9 mouse cellular contexts compared by ENCODE assay signal in genomic region chr9:110873681-110874659, GRCm38 (mm10). TPM values are rescaled to one million over a fixed set of nuclear protein-coding genes. Genes with fewer than 3 reads are reported as not detected.
DNase-seq lines count a peak whose midpoint lies in the region; ATAC-seq and TF ChIP-seq lines count a peak whose summit lies in the region.
"Had no signal": no experiment of that assay in that cellular context is flagged by ENCODE, and none has a peak within 500 bp of the region (broad histone marks: within the 10 kb centered on the region; RNA-seq: fewer than 3 reads in every experiment).

No protein-coding gene starts in this region.

- H3K36me3 ChIP-seq in heart, postnatal 0 days (replicated peaks; ENCODE audit: control insufficient read depth, insufficient read depth, low read length), result no peaks in the 10 kb centered on the region
- no peaks in the 10 kb centered on the region for H3K36me3 ChIP-seq in neural tube, embryonic 15.5 days

- peak; percentile 16 for TF ChIP-seq CTCF in left cerebral cortex, adult 2 months (IDR thresholded peaks at IDR 0.05)
- 0 out of 2 replicates have a peak, but pooled peaks have one; percentile 4 for TF ChIP-seq CTCF in brain, embryonic 14.5 days (IDR thresholded peaks at IDR 0.05; ENCODE audit: borderline replicate concordance, extremely low read depth, insufficient read depth, insufficient read length)
- TF ChIP-seq CTCF in heart, postnatal 0 days (IDR thresholded peaks at IDR 0.05; ENCODE audit: low read depth), result no peak

- intact Hi-C loops in left cerebral cortex, adult 2 months (cut with DNase I), result loop anchor here (5.0 kb wide), 1 partner anchor 462 kb away; no protein-coding TSS in a partner anchor
- intact Hi-C loops in gastrocnemius, postnatal 36 days (cut with DNase I), result loop anchor here (5.0 kb wide), 2 partner anchors 142 to 237 kb away; no protein-coding TSS in a partner anchor

- no peaks in the 10 kb centered on the region for H3K9me3 ChIP-seq in heart, postnatal 0 days (replicated peaks; ENCODE audit: control insufficient read depth, low read length)
- no peaks in the 10 kb centered on the region for H3K9me3 ChIP-seq in neural tube, embryonic 15.5 days (replicated peaks)

- no peak for TF ChIP-seq POLR2A in brain, embryonic 14.5 days (IDR thresholded peaks at IDR 0.05; ENCODE audit: borderline replicate concordance, extremely low read depth, insufficient read depth, insufficient read length, poor library complexity, severe bottlenecking)

- TF ChIP-seq EP300 in heart, postnatal 0 days (IDR thresholded peaks at IDR 0.05; ENCODE audit: low read depth), result no peak

- peaks cover 27% of the 10 kb centered on the region for H3K4me1 ChIP-seq in heart, postnatal 0 days (ENCODE audit: control insufficient read depth, insufficient read depth)
- peaks cover 26% of the 10 kb centered on the region for H3K4me1 ChIP-seq in neural tube, embryonic 15.5 days

- 0 out of 2 replicates have a peak overlapping the region, but pooled peaks have one; percentile 16 for H3K9ac ChIP-seq in heart, postnatal 0 days (replicated peaks; ENCODE audit: low read depth, low read length)
- H3K9ac ChIP-seq in neural tube, embryonic 15.5 days (replicated peaks), result peak overlapping the region; percentile 47

- ATAC-seq in heart, postnatal 0 days (ENCODE audit: insufficient read depth, low read depth), result no peak
- peak; percentile 80 for ATAC-seq in neural tube, embryonic 15.5 days (ENCODE audit: low FRiP score)

- peaks cover 16% of the 10 kb centered on the region for H3K27me3 ChIP-seq in heart, postnatal 0 days (ENCODE audit: control insufficient read depth, insufficient read depth, low read length)
- peaks cover 23% of the 10 kb centered on the region for H3K27me3 ChIP-seq in neural tube, embryonic 15.5 days (replicated peaks)

- H3K4me3 ChIP-seq in left cerebral cortex, adult 2 months, result peak overlapping the region; percentile 41
- H3K4me3 ChIP-seq in heart, postnatal 0 days (ENCODE audit: low read depth, low read length), result peak overlapping the region; percentile 26
- peak overlapping the region; percentile 40 for H3K4me3 ChIP-seq in neural tube, embryonic 15.5 days (replicated peaks)

- WGBS in heart, postnatal 0 days, result 16% methylated on average over 40 of the region's 40 CpGs
- 7% methylated on average over 40 of the region's 40 CpGs for WGBS in neural tube, embryonic 15.5 days

- peak overlapping the region; percentile 58 for H3K4me2 ChIP-seq in heart, postnatal 0 days (ENCODE audit: low read depth, low read length)
- H3K4me2 ChIP-seq in neural tube, embryonic 15.5 days, result peak overlapping the region; percentile 70

- H3K27ac ChIP-seq in left cerebral cortex, adult 2 months, result no peak overlapping the region
- H3K27ac ChIP-seq in heart, postnatal 0 days (ENCODE audit: low read depth), result no peak overlapping the region
- H3K27ac ChIP-seq in neural tube, embryonic 15.5 days (replicated peaks), result peak overlapping the region; percentile 66
- H3K27ac ChIP-seq: macrophage had no signal

- DNase-seq in left cerebral cortex, adult 2 months (ENCODE audit: extremely low spot score in 1 of 2, low spot score in 2 of 2), result peak in 1 of 2 experiments; percentile 42
- DNase-seq in left cerebral cortex, adult 18-20 months (ENCODE audit: low spot score in 2 of 2), result no peak
- peak; percentile 90 for DNase-seq in brain, embryonic 14.5 days (ENCODE audit: low read depth)
- no peak for DNase-seq in heart, postnatal 0 days (ENCODE audit: low spot score)
- peak; percentile 72 to 84 for DNase-seq in kidney, postnatal 4 days
- no peak for DNase-seq in B cell, adult 2 months
- DNase-seq in gastrocnemius, postnatal 36 days, result no peak

RNA-seq across cellular contexts. Expression of gene Als2cl, which starts 5.7 kb away (rescaled TPM):
- 10 to 100 TPM in 1 of 2 experiments, 1 to 10 TPM in 1; 8.4 to 10.8 TPM for total RNA-seq in left cerebral cortex, adult 2 months (2021)
- 10 to 100 TPM; 10.6 to 14.2 TPM for total RNA-seq in left cerebral cortex, adult 18-20 months (2021)
- polyA plus RNA-seq in brain, embryonic 14.5 days (2012; rRNA removed), result 2.6 and 3.9 TPM in 2 replicates
- total RNA-seq in heart, postnatal 0 days (2014; rRNA removed; ENCODE audit: low replicate concordance), result 5.5 and 6.0 TPM in 2 replicates
- 1.3 and 2.1 TPM in 2 replicates for polyA plus RNA-seq in heart, postnatal 0 days (2015; fragmentation: Nextera tagmentation; extraction: Ambion mirVana)
- polyA plus RNA-seq in neural tube, embryonic 15.5 days (2015; fragmentation: Nextera tagmentation; extraction: Ambion mirVana), result 3.2 TPM in 2 replicates
- 1 to 10 TPM; 4.6 to 6.6 TPM for total RNA-seq in gastrocnemius, postnatal 36 days (2021)

RNA-seq across cellular contexts. Expression of gene Tmie, which starts 5.9 kb away (rescaled TPM):
- 1 to 10 TPM; 3.0 to 3.4 TPM for total RNA-seq in left cerebral cortex, adult 2 months (2021)
- total RNA-seq in left cerebral cortex, adult 18-20 months (2021), result 1 to 10 TPM; 3.2 to 4.3 TPM
- 0.61 and 1.1 TPM in 2 replicates for polyA plus RNA-seq in brain, embryonic 14.5 days (2012; rRNA removed)
- 2.1 TPM in 1 of 2 replicates, not detected in the other for total RNA-seq in heart, postnatal 0 days (2014; rRNA removed; ENCODE audit: low replicate concordance)
- polyA plus RNA-seq in heart, postnatal 0 days (2015; fragmentation: Nextera tagmentation; extraction: Ambion mirVana), result 0.71 and 0.81 TPM in 2 replicates
- polyA plus RNA-seq in neural tube, embryonic 15.5 days (2015; fragmentation: Nextera tagmentation; extraction: Ambion mirVana), result 5.9 and 7.2 TPM in 2 replicates
- total RNA-seq in gastrocnemius, postnatal 36 days (2021), result under 1 TPM; 0.37 to 0.41 TPM

RNA-seq across cellular contexts. Expression of gene Prss50, which starts 16.2 kb away (rescaled TPM):
- under 1 TPM; 0.93 to 0.94 TPM for total RNA-seq in left cerebral cortex, adult 2 months (2021)
- 1 to 10 TPM; 1.1 to 2.1 TPM for total RNA-seq in left cerebral cortex, adult 18-20 months (2021)
- 0.06 and 0.08 TPM in 2 replicates for polyA plus RNA-seq in brain, embryonic 14.5 days (2012; rRNA removed)
- total RNA-seq in heart, postnatal 0 days (2014; rRNA removed; ENCODE audit: low replicate concordance), result not detected in 2 replicates
- polyA plus RNA-seq in heart, postnatal 0 days (2015; fragmentation: Nextera tagmentation; extraction: Ambion mirVana), result 0.08 TPM in 1 of 2 replicates, not detected in the other
- polyA plus RNA-seq in neural tube, embryonic 15.5 days (2015; fragmentation: Nextera tagmentation; extraction: Ambion mirVana), result 0.59 and 0.75 TPM in 2 replicates
- total RNA-seq in gastrocnemius, postnatal 36 days (2021), result not detected
- polyA plus RNA-seq: macrophage had no signal

RNA-seq across cellular contexts. Expression of gene Prss46, which starts 29.7 kb away (rescaled TPM):
- total RNA-seq in left cerebral cortex, adult 2 months (2021), result not detected
- not detected for total RNA-seq in left cerebral cortex, adult 18-20 months (2021)
- polyA plus RNA-seq in brain, embryonic 14.5 days (2012; rRNA removed), result not detected in 2 replicates
- not detected in 2 replicates for total RNA-seq in heart, postnatal 0 days (2014; rRNA removed; ENCODE audit: low replicate concordance)
- not detected in 2 replicates for polyA plus RNA-seq in heart, postnatal 0 days (2015; fragmentation: Nextera tagmentation; extraction: Ambion mirVana)
- polyA plus RNA-seq in neural tube, embryonic 15.5 days (2015; fragmentation: Nextera tagmentation; extraction: Ambion mirVana), result not detected in 2 replicates
- not detected for total RNA-seq in gastrocnemius, postnatal 36 days (2021)

RNA-seq across cellular contexts. Expression of gene Prss45, which starts 39.6 kb away (rescaled TPM):
- under 1 TPM; 0.38 to 0.49 TPM for total RNA-seq in left cerebral cortex, adult 2 months (2021)
- under 1 TPM; 0.47 to 0.60 TPM for total RNA-seq in left cerebral cortex, adult 18-20 months (2021)
- 0.09 TPM in 1 of 2 replicates, not detected in the other for polyA plus RNA-seq in brain, embryonic 14.5 days (2012; rRNA removed)
- not detected in 2 replicates for total RNA-seq in heart, postnatal 0 days (2014; rRNA removed; ENCODE audit: low replicate concordance)
- 0.15 TPM in 1 of 2 replicates, not detected in the other for polyA plus RNA-seq in heart, postnatal 0 days (2015; fragmentation: Nextera tagmentation; extraction: Ambion mirVana)
- polyA plus RNA-seq in neural tube, embryonic 15.5 days (2015; fragmentation: Nextera tagmentation; extraction: Ambion mirVana), result not detected in 2 replicates
- total RNA-seq in gastrocnemius, postnatal 36 days (2021), result not detected
- polyA plus RNA-seq: macrophage had no signal

Comparison
In these comparisons a context has a peak if more than half of its experiments do, and no peak if none do; other contexts are left out.
1. DNase-seq: peak in brain, embryonic 14.5 days (single experiment) and kidney, postnatal 4 days (2 of 2); none in left cerebral cortex, adult 18-20 months (0 of 2), heart, postnatal 0 days (single experiment), B cell, adult 2 months (0 of 2) and gastrocnemius, postnatal 36 days (0 of 2).
2. Peak in every context shown above with its lines, with median percentiles within 50 percentile points of each other: H3K4me3 ChIP-seq.